Mouse (Mus musculus): ENCODE results near the gene Sdf2l1.

The Sdf2l1 gene

GRCm38 (mm10) chr16:17110771-17111743 is 21.1 kb downstream of the Sdf2l1 start, which contains the start of gene Ppil2:
TSS of gene Ppil2 (minus strand) at chr16:17111257.
- TF ChIP-seq NANOG (IDR thresholded peaks at IDR 0.05; ENCODE audit: borderline replicate concordance, low read length) (no peak), CTCF (conservative IDR thresholded peaks at IDR 0.05; ENCODE audit: low read length) (no peak), POU5F1 (IDR thresholded peaks at IDR 0.05; ENCODE audit: borderline replicate concordance, low read length) (no peak)
- Histone ChIP-seq H3K4me1 (replicated peaks; ENCODE audit: low read depth, low read length) (peaks cover 24% of the 10 kb centered on the region), H3K4me3 (replicated peaks; ENCODE audit: low read length) (peak within 1 kb of the TSS; percentile 92), H3K27me3 (ENCODE audit: insufficient read depth, low read length) (no peaks in the 10 kb centered on the region), H3K9me3 (ENCODE audit: low read length) (no peaks in the 10 kb centered on the region), H3K36me3 (ENCODE audit: insufficient read depth, low read length) (peaks cover 73% of the 10 kb centered on the region)

DNA sequence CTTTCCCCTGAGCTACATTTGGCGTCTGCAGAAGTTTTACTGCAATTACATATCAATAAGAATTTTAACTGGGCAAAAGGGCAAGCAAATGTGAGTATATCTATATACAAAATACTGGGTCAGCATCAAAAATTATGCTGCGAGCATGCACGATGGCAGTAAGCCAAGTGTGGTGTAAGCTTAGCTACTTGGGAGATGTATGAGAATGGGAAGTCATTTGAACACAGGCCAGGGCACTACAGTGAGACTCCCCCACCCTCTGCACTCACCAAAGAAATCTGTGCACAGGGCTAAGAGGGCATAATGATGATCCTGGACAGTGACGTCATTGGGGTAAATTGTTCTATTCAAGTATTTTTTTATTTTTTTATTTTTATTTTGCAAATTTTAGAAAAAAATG is 27.6 kb downstream of the Sdf2l1 start:
- peaks cover 18% of the 10 kb centered on the region for H3K4me1 ChIP-seq (replicated peaks; ENCODE audit: low read depth, low read length)
- H3K4me3 ChIP-seq (replicated peaks; ENCODE audit: low read length), result no peak overlapping the region
- H3K27me3 ChIP-seq (ENCODE audit: insufficient read depth, low read length), result no peaks in the 10 kb centered on the region
- TF ChIP-seq NANOG (IDR thresholded peaks at IDR 0.05; ENCODE audit: borderline replicate concordance, low read length) (no peak), POU5F1 (IDR thresholded peaks at IDR 0.05; ENCODE audit: borderline replicate concordance, low read length) (no peak), CTCF (conservative IDR thresholded peaks at IDR 0.05; ENCODE audit: low read length) (no peak)
- H3K9me3 ChIP-seq (ENCODE audit: low read length), result no peaks in the 10 kb centered on the region
- H3K36me3 ChIP-seq (ENCODE audit: insufficient read depth, low read length), result peaks cover 94% of the 10 kb centered on the region

GRCm38 (mm10) chr16:17102630-17103220 is 29.5 kb downstream of the Sdf2l1 start:
- Histone ChIP-seq H3K4me1 (replicated peaks; ENCODE audit: low read depth, low read length) (peaks cover 12% of the 10 kb centered on the region; the same call in 1 of the 2 replicates), H3K9me3 (ENCODE audit: low read length) (no peaks in the 10 kb centered on the region), H3K27me3 (ENCODE audit: insufficient read depth, low read length) (no peaks in the 10 kb centered on the region), H3K4me3 (replicated peaks; ENCODE audit: low read length) (no peak overlapping the region), H3K36me3 (ENCODE audit: insufficient read depth, low read length) (peaks cover 93% of the 10 kb centered on the region)
- TF ChIP-seq POU5F1 (IDR thresholded peaks at IDR 0.05; ENCODE audit: borderline replicate concordance, low read length), result no peak
- TF ChIP-seq CTCF (conservative IDR thresholded peaks at IDR 0.05; ENCODE audit: low read length), result no peak
- no peak for TF ChIP-seq NANOG (IDR thresholded peaks at IDR 0.05; ENCODE audit: borderline replicate concordance, low read length)

GRCm38 (mm10) chr16:17096938-17097337 is 35.2 kb downstream of the Sdf2l1 start:
- H3K27me3 ChIP-seq (ENCODE audit: insufficient read depth, low read length), result no peaks in the 10 kb centered on the region
- peaks cover 96% of the 10 kb centered on the region for H3K36me3 ChIP-seq (ENCODE audit: insufficient read depth, low read length)
- no peak overlapping the region for H3K4me3 ChIP-seq (replicated peaks; ENCODE audit: low read length)
- no peak for TF ChIP-seq NANOG (IDR thresholded peaks at IDR 0.05; ENCODE audit: borderline replicate concordance, low read length)
- no peak for TF ChIP-seq POU5F1 (IDR thresholded peaks at IDR 0.05; ENCODE audit: borderline replicate concordance, low read length)
- no peak for TF ChIP-seq CTCF (conservative IDR thresholded peaks at IDR 0.05; ENCODE audit: low read length)
- no peaks in the 10 kb centered on the region for H3K9me3 ChIP-seq (ENCODE audit: low read length)
- no peaks in the 10 kb centered on the region for H3K4me1 ChIP-seq (replicated peaks; ENCODE audit: low read depth, low read length)

- H3K36me3 ChIP-seq (ENCODE audit: insufficient read depth, low read length), result peaks cover 100% of the 10 kb centered on the region
- peaks cover 22% of the 10 kb centered on the region for H3K4me1 ChIP-seq (replicated peaks; ENCODE audit: low read depth, low read length)
- H3K4me3 ChIP-seq (replicated peaks; ENCODE audit: low read length), result no peak overlapping the region
- no peaks in the 10 kb centered on the region for H3K9me3 ChIP-seq (ENCODE audit: low read length)
- H3K27me3 ChIP-seq (ENCODE audit: insufficient read depth, low read length), result no peaks in the 10 kb centered on the region
- TF ChIP-seq POU5F1 (IDR thresholded peaks at IDR 0.05; ENCODE audit: borderline replicate concordance, low read length), result no peak
- TF ChIP-seq NANOG (IDR thresholded peaks at IDR 0.05; ENCODE audit: borderline replicate concordance, low read length), result no peak
- TF ChIP-seq CTCF (conservative IDR thresholded peaks at IDR 0.05; ENCODE audit: low read length), result no peak
Observed at GRCm38 (mm10) chr16:17088346-17088745, 43.8 kb downstream of the Sdf2l1 start.

GRCm38 (mm10) chr16:17086669-17087193 is 45.5 kb downstream of the Sdf2l1 start:
- Histone ChIP-seq H3K36me3 (ENCODE audit: insufficient read depth, low read length) (peaks cover 100% of the 10 kb centered on the region), H3K4me1 (replicated peaks; ENCODE audit: low read depth, low read length) (peaks cover 22% of the 10 kb centered on the region), H3K27me3 (ENCODE audit: insufficient read depth, low read length) (no peaks in the 10 kb centered on the region), H3K9me3 (ENCODE audit: low read length) (no peaks in the 10 kb centered on the region), H3K4me3 (replicated peaks; ENCODE audit: low read length) (no peak overlapping the region)
- TF ChIP-seq CTCF (conservative IDR thresholded peaks at IDR 0.05; ENCODE audit: low read length), result no peak
- TF ChIP-seq POU5F1 (IDR thresholded peaks at IDR 0.05; ENCODE audit: borderline replicate concordance, low read length), result no peak
- TF ChIP-seq NANOG (IDR thresholded peaks at IDR 0.05; ENCODE audit: borderline replicate concordance, low read length), result no peak

GRCm38 (mm10) chr16:17086241-17086640 is 45.9 kb downstream of the Sdf2l1 start:
- no peaks in the 10 kb centered on the region for H3K27me3 ChIP-seq (ENCODE audit: insufficient read depth, low read length)
- H3K9me3 ChIP-seq (ENCODE audit: low read length), result no peaks in the 10 kb centered on the region
- peaks cover 100% of the 10 kb centered on the region for H3K36me3 ChIP-seq (ENCODE audit: insufficient read depth, low read length)
- TF ChIP-seq POU5F1 (IDR thresholded peaks at IDR 0.05; ENCODE audit: borderline replicate concordance, low read length), result no peak
- TF ChIP-seq CTCF (conservative IDR thresholded peaks at IDR 0.05; ENCODE audit: low read length), result no peak
- TF ChIP-seq NANOG (IDR thresholded peaks at IDR 0.05; ENCODE audit: borderline replicate concordance, low read length), result no peak
- peaks cover 22% of the 10 kb centered on the region for H3K4me1 ChIP-seq (replicated peaks; ENCODE audit: low read depth, low read length)
- H3K4me3 ChIP-seq (replicated peaks; ENCODE audit: low read length), result no peak overlapping the region

DNA sequence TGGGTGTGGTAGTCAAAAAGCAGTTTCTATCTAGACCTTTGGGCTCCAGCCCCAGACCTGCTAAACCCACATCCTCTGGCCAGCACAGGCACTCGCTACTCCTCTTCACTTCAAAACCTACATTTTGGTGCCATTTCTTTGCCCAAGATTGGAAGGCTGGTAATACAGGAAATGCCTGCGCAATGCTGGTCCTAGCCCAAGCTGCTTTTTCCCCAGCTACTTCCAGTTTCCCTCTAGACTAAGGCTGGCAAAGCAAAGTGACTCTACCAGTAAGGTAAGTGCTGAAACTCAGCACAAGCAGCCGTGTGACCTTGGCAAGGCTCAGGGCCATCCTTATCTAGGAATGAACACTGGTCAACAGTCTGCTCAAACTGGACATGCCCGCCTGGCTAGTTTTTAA is 46.5 kb downstream of the Sdf2l1 start:
- Histone ChIP-seq H3K4me3 (replicated peaks; ENCODE audit: low read length) (no peak overlapping the region), H3K36me3 (ENCODE audit: insufficient read depth, low read length) (peaks cover 96% of the 10 kb centered on the region), H3K4me1 (replicated peaks; ENCODE audit: low read depth, low read length) (peaks cover 22% of the 10 kb centered on the region), H3K27me3 (ENCODE audit: insufficient read depth, low read length) (no peaks in the 10 kb centered on the region), H3K9me3 (ENCODE audit: low read length) (no peaks in the 10 kb centered on the region)
- TF ChIP-seq POU5F1 (IDR thresholded peaks at IDR 0.05; ENCODE audit: borderline replicate concordance, low read length) (no peak), NANOG (IDR thresholded peaks at IDR 0.05; ENCODE audit: borderline replicate concordance, low read length) (no peak)

All from E14TG2a.4 (cell line).